In the genomic region with DNA sequence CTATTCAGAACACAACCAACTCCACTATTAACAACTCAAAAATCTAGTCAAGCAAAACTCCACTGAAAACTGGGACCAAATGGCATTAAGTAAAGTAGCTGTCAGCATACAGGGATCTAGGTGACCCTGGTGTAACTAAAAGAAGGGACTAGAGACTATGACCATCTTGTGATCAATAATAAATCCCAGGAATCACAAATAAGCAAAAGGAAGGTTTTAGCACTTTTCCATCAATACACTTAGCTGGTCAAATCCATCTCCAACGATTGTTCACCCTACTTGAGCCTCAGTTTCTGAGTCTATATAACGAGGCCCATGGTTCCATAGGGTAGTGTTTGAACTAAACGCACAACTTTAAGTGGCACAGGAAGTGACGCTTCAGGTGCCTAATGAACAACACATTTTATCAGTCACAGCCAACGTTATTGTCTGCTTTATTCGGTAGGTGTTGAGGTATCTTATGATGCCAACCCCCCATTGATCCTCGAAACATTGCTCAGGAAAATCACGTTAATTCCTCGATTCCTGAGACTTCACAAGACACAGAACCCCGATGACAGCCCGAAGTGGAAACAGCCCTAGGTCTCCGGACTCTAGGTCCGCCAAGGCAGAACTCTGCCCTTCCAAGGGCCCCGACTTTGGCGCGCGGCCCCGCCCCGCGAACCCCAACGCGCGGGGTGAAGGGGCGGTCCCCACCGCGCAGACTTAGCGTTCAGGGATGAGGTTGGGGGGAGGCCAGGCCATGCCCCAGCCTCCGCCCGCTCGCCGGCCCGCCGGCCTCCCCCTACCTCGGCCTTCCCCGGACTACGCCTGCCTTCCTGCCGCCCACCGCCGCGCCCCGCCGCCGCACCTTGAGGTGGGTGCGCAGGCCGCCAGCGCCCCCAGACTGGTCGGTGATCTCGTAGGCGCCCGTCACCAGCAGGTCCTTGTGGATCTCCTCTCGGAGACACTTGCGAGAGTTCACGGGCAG, we compare ENCODE assay signal across 7 mouse cellular contexts. TPM values are rescaled to one million over a fixed set of nuclear protein-coding genes. Genes with fewer than 3 reads are reported as not detected.
A peak's percentile ranks its signal among the peaks of the same experiment; 100 is the strongest.
DNase-seq lines count a peak whose midpoint lies in the region; ATAC-seq and TF ChIP-seq lines count a peak whose summit lies in the region.

No protein-coding gene starts in this region.

- intact Hi-C loops in gastrocnemius, adult 2 months (cut with DNase I): loop anchor here (5.0 kb wide), 1 partner anchor 103 kb away; no protein-coding TSS in a partner anchor
- intact Hi-C loops in left cerebral cortex, postnatal 4 days (cut with DNase I): no loop called here

- DNase-seq in cerebellum, postnatal 4 days (ENCODE audit: low spot score in 2 of 2): peak; percentile 34 to 51
- DNase-seq in gastrocnemius, adult 2 months: peak; percentile 88
- DNase-seq in hindlimb bud, embryonic 11.5 days (ENCODE audit: extremely low spot score, low read depth, low spot score): peak; percentile 64
- DNase-seq in left cerebral cortex, postnatal 4 days: peak; percentile 53
- DNase-seq in midbrain, embryonic 10.5 days (ENCODE audit: low spot score): peak; percentile 60
- peak; percentile 20 to 30 for DNase-seq in right cerebral cortex, postnatal 36 days (ENCODE audit: low spot score in 2 of 2)

- peak; percentile 43 for ATAC-seq in activated CD4-positive, CD25-positive, alpha-beta regulatory T cell, adult 4 months

- WGBS in midbrain, embryonic 10.5 days: 2% methylated on average over 53 of the region's 53 CpGs

- peaks cover 23% of the 10 kb centered on the region for H3K4me1 ChIP-seq in midbrain, embryonic 10.5 days

- no peaks in the 10 kb centered on the region for H3K36me3 ChIP-seq in midbrain, embryonic 10.5 days

- no peak for TF ChIP-seq CTCF in gastrocnemius, adult 2 months (IDR thresholded peaks at IDR 0.05)

- peak overlapping the region; percentile 98 for H3K27ac ChIP-seq in gastrocnemius, adult 2 months
- peak overlapping the region; percentile 97 for H3K27ac ChIP-seq in midbrain, embryonic 10.5 days (replicated peaks)

- peak overlapping the region; percentile 83 for H3K4me3 ChIP-seq in gastrocnemius, adult 2 months
- peak overlapping the region; percentile 99 for H3K4me3 ChIP-seq in midbrain, embryonic 10.5 days

- no peaks in the 10 kb centered on the region for H3K27me3 ChIP-seq in midbrain, embryonic 10.5 days (ENCODE audit: low read depth, poor library complexity, severe bottlenecking)

- no peaks in the 10 kb centered on the region for H3K9me3 ChIP-seq in midbrain, embryonic 10.5 days (replicated peaks)

RNA-seq across cellular contexts. Expression of gene Tmed10, which starts 0.8 kb away (rescaled TPM):
- polyA plus RNA-seq in activated CD4-positive, CD25-positive, alpha-beta regulatory T cell, adult 4 months (2017; shearing (Covaris generic)): 100 to 1,000 TPM; 186 to 204 TPM
- total RNA-seq in gastrocnemius, adult 2 months (2021): 100 to 1,000 TPM; 112 to 123 TPM
- total RNA-seq in left cerebral cortex, postnatal 4 days (2021): 100 to 1,000 TPM; 153 to 164 TPM
- polyA plus RNA-seq in midbrain, embryonic 10.5 days (2016; fragmentation: Nextera tagmentation; extraction: Ambion mirVana): 258 and 269 TPM in 2 replicates

RNA-seq across cellular contexts. Expression of gene Nek9, which starts 34.7 kb away (rescaled TPM):
- polyA plus RNA-seq in activated CD4-positive, CD25-positive, alpha-beta regulatory T cell, adult 4 months (2017; shearing (Covaris generic)): 10 to 100 TPM; 12.2 to 12.4 TPM
- total RNA-seq in gastrocnemius, adult 2 months (2021): 100 to 1,000 TPM in 1 of 2 experiments, 10 to 100 TPM in 1; 99.2 to 131 TPM
- total RNA-seq in left cerebral cortex, postnatal 4 days (2021): 10 to 100 TPM; 28.9 to 32.0 TPM
- 20.6 and 21.5 TPM in 2 replicates for polyA plus RNA-seq in midbrain, embryonic 10.5 days (2016; fragmentation: Nextera tagmentation; extraction: Ambion mirVana)

Comparison
In these comparisons a context has a peak if more than half of its experiments do, and no peak if none do; other contexts are left out.
1. Peak in every context shown above with its lines: DNase-seq, ATAC-seq, H3K4me3 ChIP-seq and H3K27ac ChIP-seq.
2. DNase-seq: peak in every context shown above with its lines; median percentile 88 in gastrocnemius, adult 2 months; 64 in hindlimb bud, embryonic 11.5 days; 60 in midbrain, embryonic 10.5 days; 53 in left cerebral cortex, postnatal 4 days; 42 in cerebellum, postnatal 4 days; 25 in right cerebral cortex, postnatal 36 days.